Mouse (Mus musculus): ENCODE measurements around the gene Slc1a2. TPM values are rescaled to one million over a fixed set of nuclear protein-coding genes. Genes with fewer than 3 reads are reported as not detected.

Gene Slc1a2
- 0.28 and 0.32 TPM in 2 replicates for polyA plus RNA-seq (2014; fragmentation: Nextera tagmentation; extraction: Ambion mirVana)

- H3K27ac ChIP-seq (replicated peaks in 1 of 2; ENCODE audit: control insufficient read depth in 1 of 2, insufficient read depth in 1 of 2, low read depth in 2 of 2, low read length in 2 of 2) = no peak within 1 kb of the TSS
- peak within 1 kb of the TSS; percentile 69 for H3K9ac ChIP-seq (ENCODE audit: low read length)
- no peaks in the 10 kb centered on the region for H3K36me3 ChIP-seq (ENCODE audit: control insufficient read depth, insufficient read depth, low read length)
- WGBS = 3% methylated on average over 20 of the region's 20 CpGs
- ATAC-seq (ENCODE audit: insufficient number of reproducible peaks, insufficient read depth, low FRiP score, low read depth) = no peak
- peaks cover 41% of the 10 kb centered on the region for H3K27me3 ChIP-seq (ENCODE audit: control insufficient read depth, insufficient read depth, low read length)
- peak within 1 kb of the TSS; percentile 93 for H3K4me2 ChIP-seq (ENCODE audit: low read length)
- H3K4me3 ChIP-seq (ENCODE audit: control insufficient read depth in 1 of 2, insufficient read depth in 1 of 2, low read depth in 1 of 2, low read length in 2 of 2) = peak within 1 kb of the TSS; percentile 63 to 64
- H3K4me1 ChIP-seq (ENCODE audit: control insufficient read depth in 2 of 2, insufficient read depth in 2 of 2, low read length in 2 of 2) = peaks cover 6 to 7% of the 10 kb centered on the region in 2 experiments; a peak in 2 of 4 replicates
- no peaks in the 10 kb centered on the region for H3K9me3 ChIP-seq (ENCODE audit: control insufficient read depth, low read length)
These were observed at the start of gene Slc1a2 for GRCm38 (mm10) chr2:102658163-102658660. TSS of gene Slc1a2 (plus strand) at chr2:102658659.

GRCm38 (mm10) chr2:102610485-102610884 is 48.0 kb upstream of the Slc1a2 start:
- Histone ChIP-seq H3K9me3 (ENCODE audit: control insufficient read depth, low read length) (no peaks in the 10 kb centered on the region), H3K4me2 (ENCODE audit: low read length) (no peak overlapping the region), H3K36me3 (ENCODE audit: control insufficient read depth, insufficient read depth, low read length) (no peaks in the 10 kb centered on the region), H3K9ac (ENCODE audit: low read length) (no peak overlapping the region), H3K4me3 (ENCODE audit: control insufficient read depth in 1 of 2, insufficient read depth in 1 of 2, low read depth in 1 of 2, low read length in 2 of 2) (no peak overlapping the region), H3K27me3 (ENCODE audit: control insufficient read depth, insufficient read depth, low read length) (no peaks in the 10 kb centered on the region), H3K4me1 (ENCODE audit: control insufficient read depth in 2 of 2, insufficient read depth in 2 of 2, low read length in 2 of 2) (no peaks in the 10 kb centered on the region), H3K27ac (replicated peaks in 1 of 2; ENCODE audit: control insufficient read depth in 1 of 2, insufficient read depth in 1 of 2, low read depth in 2 of 2, low read length in 2 of 2) (no peak overlapping the region)
- ATAC-seq (ENCODE audit: insufficient number of reproducible peaks, insufficient read depth, low FRiP score, low read depth) = no peak
- WGBS = 88% methylated on average over 4 of the region's 4 CpGs

- H3K4me3 ChIP-seq (ENCODE audit: control insufficient read depth in 1 of 2, insufficient read depth in 1 of 2, low read depth in 1 of 2, low read length in 2 of 2) = no peak overlapping the region
- H3K36me3 ChIP-seq (ENCODE audit: control insufficient read depth, insufficient read depth, low read length) = no peaks in the 10 kb centered on the region
- H3K27ac ChIP-seq (replicated peaks in 1 of 2; ENCODE audit: control insufficient read depth in 1 of 2, insufficient read depth in 1 of 2, low read depth in 2 of 2, low read length in 2 of 2) = no peak overlapping the region
- 51% methylated on average over 2 of the region's 2 CpGs for WGBS
- H3K9ac ChIP-seq (ENCODE audit: low read length) = no peak overlapping the region
- no peaks in the 10 kb centered on the region for H3K9me3 ChIP-seq (ENCODE audit: control insufficient read depth, low read length)
- ATAC-seq (ENCODE audit: insufficient number of reproducible peaks, insufficient read depth, low FRiP score, low read depth) = no peak
- no peaks in the 10 kb centered on the region for H3K4me1 ChIP-seq (ENCODE audit: control insufficient read depth in 2 of 2, insufficient read depth in 2 of 2, low read length in 2 of 2)
- H3K4me2 ChIP-seq (ENCODE audit: low read length) = no peak overlapping the region
- no peaks in the 10 kb centered on the region for H3K27me3 ChIP-seq (ENCODE audit: control insufficient read depth, insufficient read depth, low read length)
These were observed 41.8 kb upstream of the Slc1a2 start for GRCm38 (mm10) chr2:102616637-102617036.

- H3K9me3 ChIP-seq (ENCODE audit: control insufficient read depth, low read length) = no peaks in the 10 kb centered on the region
- no peaks in the 10 kb centered on the region for H3K4me1 ChIP-seq (ENCODE audit: control insufficient read depth in 2 of 2, insufficient read depth in 2 of 2, low read length in 2 of 2)
- WGBS = 83% methylated on average over 12 of the region's 12 CpGs
- no peaks in the 10 kb centered on the region for H3K27me3 ChIP-seq (ENCODE audit: control insufficient read depth, insufficient read depth, low read length)
- no peak overlapping the region for H3K27ac ChIP-seq (replicated peaks in 1 of 2; ENCODE audit: control insufficient read depth in 1 of 2, insufficient read depth in 1 of 2, low read depth in 2 of 2, low read length in 2 of 2)
- no peaks in the 10 kb centered on the region for H3K36me3 ChIP-seq (ENCODE audit: control insufficient read depth, insufficient read depth, low read length)
- no peak for ATAC-seq (ENCODE audit: insufficient number of reproducible peaks, insufficient read depth, low FRiP score, low read depth)
- no peak overlapping the region for H3K4me3 ChIP-seq (ENCODE audit: control insufficient read depth in 1 of 2, insufficient read depth in 1 of 2, low read depth in 1 of 2, low read length in 2 of 2)
- no peak overlapping the region for H3K9ac ChIP-seq (ENCODE audit: low read length)
- no peak overlapping the region for H3K4me2 ChIP-seq (ENCODE audit: low read length)
These were observed 37.6 kb upstream of the Slc1a2 start for GRCm38 (mm10) chr2:102620744-102621429.

- H3K9ac ChIP-seq (ENCODE audit: low read length) = no peak overlapping the region
- ATAC-seq (ENCODE audit: insufficient number of reproducible peaks, insufficient read depth, low FRiP score, low read depth) = no peak
- no peaks in the 10 kb centered on the region for H3K36me3 ChIP-seq (ENCODE audit: control insufficient read depth, insufficient read depth, low read length)
- H3K9me3 ChIP-seq (ENCODE audit: control insufficient read depth, low read length) = no peaks in the 10 kb centered on the region
- H3K27me3 ChIP-seq (ENCODE audit: control insufficient read depth, insufficient read depth, low read length) = no peaks in the 10 kb centered on the region
- H3K4me1 ChIP-seq (ENCODE audit: control insufficient read depth in 2 of 2, insufficient read depth in 2 of 2, low read length in 2 of 2) = no peaks in the 10 kb centered on the region
- 75% methylated on average over 5 of the region's 5 CpGs for WGBS
- no peak overlapping the region for H3K4me3 ChIP-seq (ENCODE audit: control insufficient read depth in 1 of 2, insufficient read depth in 1 of 2, low read depth in 1 of 2, low read length in 2 of 2)
- no peak overlapping the region for H3K27ac ChIP-seq (replicated peaks in 1 of 2; ENCODE audit: control insufficient read depth in 1 of 2, insufficient read depth in 1 of 2, low read depth in 2 of 2, low read length in 2 of 2)
- H3K4me2 ChIP-seq (ENCODE audit: low read length) = no peak overlapping the region
These were observed 36.3 kb upstream of the Slc1a2 start for GRCm38 (mm10) chr2:102622176-102622575.

GRCm38 (mm10) chr2:102622943-102623342 is 35.5 kb upstream of the Slc1a2 start:
- Histone ChIP-seq H3K4me2 (ENCODE audit: low read length) (no peak overlapping the region), H3K9me3 (ENCODE audit: control insufficient read depth, low read length) (no peaks in the 10 kb centered on the region), H3K27ac (replicated peaks in 1 of 2; ENCODE audit: control insufficient read depth in 1 of 2, insufficient read depth in 1 of 2, low read depth in 2 of 2, low read length in 2 of 2) (no peak overlapping the region), H3K36me3 (ENCODE audit: control insufficient read depth, insufficient read depth, low read length) (no peaks in the 10 kb centered on the region), H3K4me1 (ENCODE audit: control insufficient read depth in 2 of 2, insufficient read depth in 2 of 2, low read length in 2 of 2) (no peaks in the 10 kb centered on the region), H3K9ac (ENCODE audit: low read length) (no peak overlapping the region), H3K27me3 (ENCODE audit: control insufficient read depth, insufficient read depth, low read length) (no peaks in the 10 kb centered on the region), H3K4me3 (ENCODE audit: control insufficient read depth in 1 of 2, insufficient read depth in 1 of 2, low read depth in 1 of 2, low read length in 2 of 2) (no peak overlapping the region)
- ATAC-seq (ENCODE audit: insufficient number of reproducible peaks, insufficient read depth, low FRiP score, low read depth) = no peak

GRCm38 (mm10) chr2:102624538-102624937 is 33.9 kb upstream of the Slc1a2 start:
- H3K27me3 ChIP-seq (ENCODE audit: control insufficient read depth, insufficient read depth, low read length) = no peaks in the 10 kb centered on the region
- no peak overlapping the region for H3K4me2 ChIP-seq (ENCODE audit: low read length)
- no peak overlapping the region for H3K9ac ChIP-seq (ENCODE audit: low read length)
- no peak for ATAC-seq (ENCODE audit: insufficient number of reproducible peaks, insufficient read depth, low FRiP score, low read depth)
- no peaks in the 10 kb centered on the region for H3K9me3 ChIP-seq (ENCODE audit: control insufficient read depth, low read length)
- no peaks in the 10 kb centered on the region for H3K4me1 ChIP-seq (ENCODE audit: control insufficient read depth in 2 of 2, insufficient read depth in 2 of 2, low read length in 2 of 2)
- H3K36me3 ChIP-seq (ENCODE audit: control insufficient read depth, insufficient read depth, low read length) = no peaks in the 10 kb centered on the region
- no peak overlapping the region for H3K4me3 ChIP-seq (ENCODE audit: control insufficient read depth in 1 of 2, insufficient read depth in 1 of 2, low read depth in 1 of 2, low read length in 2 of 2)
- no peak overlapping the region for H3K27ac ChIP-seq (replicated peaks in 1 of 2; ENCODE audit: control insufficient read depth in 1 of 2, insufficient read depth in 1 of 2, low read depth in 2 of 2, low read length in 2 of 2)
- WGBS = 85% methylated on average over 1 of the region's 1 CpGs

- Histone ChIP-seq H3K27ac (replicated peaks in 1 of 2; ENCODE audit: control insufficient read depth in 1 of 2, insufficient read depth in 1 of 2, low read depth in 2 of 2, low read length in 2 of 2) (no peak overlapping the region), H3K9ac (ENCODE audit: low read length) (no peak overlapping the region), H3K27me3 (ENCODE audit: control insufficient read depth, insufficient read depth, low read length) (no peaks in the 10 kb centered on the region), H3K36me3 (ENCODE audit: control insufficient read depth, insufficient read depth, low read length) (no peaks in the 10 kb centered on the region), H3K4me1 (ENCODE audit: control insufficient read depth in 2 of 2, insufficient read depth in 2 of 2, low read length in 2 of 2) (no peaks in the 10 kb centered on the region), H3K4me2 (ENCODE audit: low read length) (no peak overlapping the region), H3K9me3 (ENCODE audit: control insufficient read depth, low read length) (no peaks in the 10 kb centered on the region), H3K4me3 (ENCODE audit: control insufficient read depth in 1 of 2, insufficient read depth in 1 of 2, low read depth in 1 of 2, low read length in 2 of 2) (no peak overlapping the region)
- 82% methylated on average over 4 of the region's 4 CpGs for WGBS
- no peak for ATAC-seq (ENCODE audit: insufficient number of reproducible peaks, insufficient read depth, low FRiP score, low read depth)
These were observed 26.1 kb upstream of the Slc1a2 start for GRCm38 (mm10) chr2:102632361-102632760.

Data from heart, embryonic 14.5 days (tissue).